Mouse (Mus musculus): ENCODE measurements around the gene Rbpj. TPM values are rescaled to one million over a fixed set of nuclear protein-coding genes. Genes with fewer than 3 reads are reported as not detected.

Gene Rbpj
- polyA plus RNA-seq, 1 experiment from 2014 or later: 25.9 TPM

DNA sequence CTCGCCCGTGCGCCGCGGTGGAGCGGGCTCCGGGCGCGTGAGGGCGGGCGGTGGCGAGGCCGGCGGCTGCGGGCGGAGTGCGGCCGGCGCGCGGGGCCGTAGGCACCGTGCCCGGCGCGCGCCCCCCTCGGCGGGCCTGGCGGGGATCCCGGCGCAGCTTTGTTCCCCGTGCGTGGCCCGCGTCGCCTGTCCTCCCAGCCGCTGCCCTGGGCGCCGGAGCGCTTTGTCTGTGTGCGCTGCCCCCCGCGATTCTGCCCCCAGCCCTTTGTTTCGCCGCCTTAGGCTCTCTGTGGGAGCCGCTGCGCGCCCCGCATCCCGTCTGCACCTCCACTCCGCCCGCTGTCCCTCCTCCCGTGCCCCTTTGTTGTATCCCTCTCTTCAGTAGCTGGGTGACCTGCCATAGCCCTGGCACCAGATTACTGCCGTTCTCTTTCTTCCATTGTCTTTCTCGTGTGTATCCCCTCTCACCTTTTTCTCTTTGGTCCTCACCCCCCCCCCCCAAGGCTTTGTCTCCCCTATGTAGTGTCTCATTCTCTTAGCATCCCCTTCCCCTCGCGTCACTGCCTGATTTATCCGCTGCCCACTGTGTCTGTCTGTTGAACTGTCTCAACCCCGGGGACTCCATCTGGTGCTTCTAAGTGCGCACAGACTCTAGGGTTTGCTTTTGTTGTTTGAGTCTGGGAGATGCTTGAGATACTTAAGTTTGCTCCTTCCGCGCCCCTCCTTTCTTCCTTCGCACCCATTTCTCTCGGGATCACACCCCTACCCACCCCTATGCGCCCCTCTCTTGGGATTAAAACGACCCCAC, 125.1 kb downstream of the Rbpj start:
- peak; percentile 5; the same call in 1 of the 2 replicates for ATAC-seq (replicated peaks; ENCODE audit: low FRiP score, low read depth)
- peak overlapping the region; percentile 100 for H3K4me2 ChIP-seq (ENCODE audit: low read length)
- no peaks in the 10 kb centered on the region for H3K27me3 ChIP-seq (ENCODE audit: insufficient read depth, low read length)
- H3K4me3 ChIP-seq (replicated peaks; ENCODE audit: low read depth, low read length): peak overlapping the region; percentile 84
- DNase-seq (ENCODE audit: low spot score): peak; percentile 63
- H3K9ac ChIP-seq (ENCODE audit: low read depth, low read length): peak overlapping the region; percentile 97
- under 1% methylated on average over 43 of the region's 67 CpGs for WGBS
- H3K4me1 ChIP-seq (replicated peaks; ENCODE audit: insufficient read depth, low read length): 0 out of 2 replicates have a peak, but pooled peaks cover 8% of the 10 kb centered on the region
- no peak for TF ChIP-seq CTCF (IDR thresholded peaks at IDR 0.05; ENCODE audit: low read depth)
- no peaks in the 10 kb centered on the region for H3K9me3 ChIP-seq (replicated peaks; ENCODE audit: low read length)
- H3K27ac ChIP-seq: peak overlapping the region; percentile 99
- no peaks in the 10 kb centered on the region for H3K36me3 ChIP-seq (ENCODE audit: insufficient read depth, low read length)

GRCm38 (mm10) chr5:53591683-53592050, 125.7 kb downstream of the Rbpj start:
- H3K4me2 ChIP-seq (ENCODE audit: low read length): peak overlapping the region; percentile 100
- 2% methylated on average over 8 of the region's 8 CpGs for WGBS
- no peaks in the 10 kb centered on the region for H3K9me3 ChIP-seq (replicated peaks; ENCODE audit: low read length)
- no peak; the same call in 1 of the 2 replicates for TF ChIP-seq CTCF (IDR thresholded peaks at IDR 0.05; ENCODE audit: low read depth)
- H3K36me3 ChIP-seq (ENCODE audit: insufficient read depth, low read length): no peaks in the 10 kb centered on the region
- 0 out of 2 replicates have a peak, but pooled peaks cover 8% of the 10 kb centered on the region for H3K4me1 ChIP-seq (replicated peaks; ENCODE audit: insufficient read depth, low read length)
- H3K9ac ChIP-seq (ENCODE audit: low read depth, low read length): peak overlapping the region; percentile 97
- ATAC-seq (replicated peaks; ENCODE audit: low FRiP score, low read depth) (no peak), DNase-seq (ENCODE audit: low spot score) (no peak)
- no peaks in the 10 kb centered on the region for H3K27me3 ChIP-seq (ENCODE audit: insufficient read depth, low read length)
- peak overlapping the region; percentile 84 for H3K4me3 ChIP-seq (replicated peaks; ENCODE audit: low read depth, low read length)
- H3K27ac ChIP-seq: peak overlapping the region; percentile 99; the same call in 1 of the 2 replicates

DNA sequence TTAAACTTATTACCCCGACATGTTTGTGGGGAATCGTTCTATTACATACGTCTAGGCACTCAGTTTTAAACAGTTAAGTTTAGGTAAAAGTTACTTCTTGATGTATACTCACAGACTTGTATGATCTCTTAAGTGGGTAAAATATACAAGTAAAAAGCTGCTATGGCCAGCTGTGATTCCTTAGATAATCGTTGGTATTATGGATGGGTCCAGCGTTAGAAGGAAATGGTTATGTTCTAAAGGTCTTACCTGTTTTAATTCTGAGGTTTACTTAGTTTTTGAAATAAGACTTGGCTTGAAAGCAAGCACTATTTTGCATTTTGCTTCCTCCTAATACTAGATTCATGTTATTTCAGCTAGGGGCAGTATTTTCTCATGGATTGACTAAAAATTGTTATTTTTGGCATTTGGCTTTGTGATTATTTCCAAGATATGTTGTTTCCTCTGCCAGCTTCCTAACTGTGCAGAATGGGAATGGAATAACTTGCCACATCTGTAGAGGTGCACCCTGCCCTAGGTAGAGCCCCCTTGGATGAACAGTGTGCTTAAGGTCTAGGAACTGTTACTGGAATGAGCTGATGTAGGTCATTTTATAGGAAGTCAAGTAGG, 127.2 kb downstream of the Rbpj start:
- DNase-seq (ENCODE audit: low spot score): peak; percentile 24

DNA sequence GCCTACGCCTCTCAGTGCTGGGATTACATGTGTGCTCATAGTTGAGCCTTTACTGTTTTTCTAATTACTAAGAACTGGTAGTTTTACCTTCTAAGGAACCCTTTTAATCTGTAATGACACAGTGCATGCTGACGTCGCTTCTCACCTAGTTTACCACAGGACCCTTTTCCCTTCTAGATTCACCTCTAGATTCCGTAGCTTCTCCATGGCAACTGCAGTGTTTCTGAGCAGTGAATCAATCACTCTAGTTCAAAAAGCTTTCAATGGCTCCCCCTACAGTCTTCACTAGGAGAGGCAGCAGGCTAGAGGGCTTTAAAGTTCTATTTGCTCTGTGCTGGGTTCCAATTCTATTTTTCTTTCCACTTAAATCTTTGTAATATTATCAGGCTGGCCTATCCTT, 128.3 kb downstream of the Rbpj start:
- no peak overlapping the region for H3K4me2 ChIP-seq (ENCODE audit: low read length)
- no peaks in the 10 kb centered on the region for H3K36me3 ChIP-seq (ENCODE audit: insufficient read depth, low read length)
- WGBS: 34% methylated on average over 4 of the region's 4 CpGs
- peak; percentile 73 for TF ChIP-seq CTCF (IDR thresholded peaks at IDR 0.05; ENCODE audit: low read depth)
- no peaks in the 10 kb centered on the region for H3K27me3 ChIP-seq (ENCODE audit: insufficient read depth, low read length)
- DNase-seq (ENCODE audit: low spot score) (peak; percentile 71), ATAC-seq (replicated peaks; ENCODE audit: low FRiP score, low read depth) (no peak)
- H3K9me3 ChIP-seq (replicated peaks; ENCODE audit: low read length): no peaks in the 10 kb centered on the region
- H3K4me1 ChIP-seq (replicated peaks; ENCODE audit: insufficient read depth, low read length): 0 out of 2 replicates have a peak, but pooled peaks cover 8% of the 10 kb centered on the region
- H3K9ac ChIP-seq (ENCODE audit: low read depth, low read length): no peak overlapping the region
- H3K27ac ChIP-seq: no peak overlapping the region
- no peak overlapping the region for H3K4me3 ChIP-seq (replicated peaks; ENCODE audit: low read depth, low read length)

More for the DNA sequence above, 127.2 kb downstream of the Rbpj start:
- Histone ChIP-seq H3K4me1 (replicated peaks; ENCODE audit: insufficient read depth, low read length) (0 out of 2 replicates have a peak, but pooled peaks cover 8% of the 10 kb centered on the region), H3K27me3 (ENCODE audit: insufficient read depth, low read length) (no peaks in the 10 kb centered on the region), H3K27ac (no peak overlapping the region), H3K4me3 (replicated peaks; ENCODE audit: low read depth, low read length) (no peak overlapping the region), H3K9ac (ENCODE audit: low read depth, low read length) (no peak overlapping the region), H3K4me2 (ENCODE audit: low read length) (no peak overlapping the region), H3K9me3 (replicated peaks; ENCODE audit: low read length) (no peaks in the 10 kb centered on the region), H3K36me3 (ENCODE audit: insufficient read depth, low read length) (no peaks in the 10 kb centered on the region)
- ATAC-seq (replicated peaks; ENCODE audit: low FRiP score, low read depth): no peak
- WGBS: 75% methylated on average over 5 of the region's 5 CpGs
- TF ChIP-seq CTCF (IDR thresholded peaks at IDR 0.05; ENCODE audit: low read depth): peak; percentile 28; the same call in 1 of the 2 replicates

DNA sequence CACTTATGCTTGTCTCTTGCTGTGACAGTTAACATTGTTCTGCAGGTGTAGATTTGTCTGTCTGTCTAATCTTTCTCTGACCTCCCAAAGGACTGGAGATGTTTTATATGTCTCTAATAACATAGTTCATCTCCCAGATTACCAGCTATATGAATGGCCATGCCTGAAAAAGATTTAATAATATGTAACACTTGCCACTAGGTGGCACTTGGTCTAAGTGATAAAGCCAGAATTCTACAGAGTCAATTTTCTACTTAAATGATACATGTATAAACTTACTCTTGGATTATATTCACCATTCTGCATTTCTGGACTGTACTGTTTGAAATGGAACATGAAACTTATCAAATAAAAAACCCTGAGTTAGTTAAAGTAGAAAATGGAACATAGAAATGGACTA, 132.6 kb downstream of the Rbpj start:
- H3K36me3 ChIP-seq (ENCODE audit: insufficient read depth, low read length): no peaks in the 10 kb centered on the region
- H3K9me3 ChIP-seq (replicated peaks; ENCODE audit: low read length): no peaks in the 10 kb centered on the region
- no peaks in the 10 kb centered on the region for H3K27me3 ChIP-seq (ENCODE audit: insufficient read depth, low read length)
- H3K27ac ChIP-seq: no peak overlapping the region
- no peak overlapping the region for H3K4me2 ChIP-seq (ENCODE audit: low read length)
- peak; percentile 65 for DNase-seq (ENCODE audit: low spot score)
- H3K4me1 ChIP-seq (replicated peaks; ENCODE audit: insufficient read depth, low read length): 0 out of 2 replicates have a peak, but pooled peaks cover 4% of the 10 kb centered on the region
- peak; percentile 63 for TF ChIP-seq CTCF (IDR thresholded peaks at IDR 0.05; ENCODE audit: low read depth)
- H3K4me3 ChIP-seq (replicated peaks; ENCODE audit: low read depth, low read length): no peak overlapping the region
- no peak for ATAC-seq (replicated peaks; ENCODE audit: low FRiP score, low read depth)
- no peak overlapping the region for H3K9ac ChIP-seq (ENCODE audit: low read depth, low read length)

DNA sequence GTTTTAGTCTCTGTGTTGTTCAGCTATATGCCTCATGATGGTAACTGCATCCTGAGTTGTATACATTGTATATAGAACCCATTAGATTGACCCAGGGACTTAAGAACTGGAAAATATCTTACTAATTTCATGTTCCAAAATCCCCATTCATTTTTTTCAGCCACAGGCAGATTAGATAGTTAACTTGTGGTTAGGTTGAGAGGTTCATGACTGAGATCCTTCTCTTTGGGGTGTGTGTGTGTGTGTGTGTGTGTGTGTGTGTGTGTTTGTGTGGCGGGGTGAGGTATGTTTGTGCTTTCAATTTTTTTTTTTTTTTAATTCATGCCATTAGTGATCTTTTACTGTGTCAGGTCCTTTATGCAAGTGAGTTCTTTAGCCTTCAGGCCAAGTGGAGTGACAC, 133.2 kb downstream of the Rbpj start:
- H3K4me3 ChIP-seq (replicated peaks; ENCODE audit: low read depth, low read length): no peak overlapping the region
- ATAC-seq (replicated peaks; ENCODE audit: low FRiP score, low read depth) (no peak), DNase-seq (ENCODE audit: low spot score) (no peak)
- H3K36me3 ChIP-seq (ENCODE audit: insufficient read depth, low read length): no peaks in the 10 kb centered on the region
- no peak overlapping the region for H3K4me2 ChIP-seq (ENCODE audit: low read length)
- no peak overlapping the region for H3K27ac ChIP-seq
- H3K9ac ChIP-seq (ENCODE audit: low read depth, low read length): no peak overlapping the region
- H3K27me3 ChIP-seq (ENCODE audit: insufficient read depth, low read length): no peaks in the 10 kb centered on the region
- 0 out of 2 replicates have a peak, but pooled peaks cover 4% of the 10 kb centered on the region for H3K4me1 ChIP-seq (replicated peaks; ENCODE audit: insufficient read depth, low read length)
- no peak for TF ChIP-seq CTCF (IDR thresholded peaks at IDR 0.05; ENCODE audit: low read depth)
- no peaks in the 10 kb centered on the region for H3K9me3 ChIP-seq (replicated peaks; ENCODE audit: low read length)
- 79% methylated on average over 1 of the region's 1 CpGs for WGBS

Data from kidney, postnatal 0 days (tissue).